Mouse (Mus musculus): Measurements from ENCODE around the gene Vps72. TPM values are rescaled to one million over a fixed set of nuclear protein-coding genes. Genes with fewer than 3 reads are reported as not detected.
A peak's percentile ranks its signal among the peaks of the same experiment; 100 is the strongest.
"Not testable (repeated sequence)": the region's sequence is repeated elsewhere in the genome, so short reads cannot be mapped to it uniquely, and the experiment has no call there.

Gene Vps72
- polyA plus RNA-seq, 1 experiment from 2014 or later, result 194 TPM

- ATAC-seq (ENCODE audit: low FRiP score, low TSS enrichment) (no peak), DNase-seq (peak; percentile 2)
- Histone ChIP-seq H3K36me3 (ENCODE audit: control insufficient read depth, insufficient read depth, low read length) (peaks cover 10% of the 10 kb centered on the region; the same call in 1 of the 2 replicates), H3K4me3 (replicated peaks; ENCODE audit: low read depth, low read length) (peak overlapping the region; percentile 73), H3K27me3 (ENCODE audit: control insufficient read depth, insufficient read depth, low read length) (no peaks in the 10 kb centered on the region), H3K9me3 (ENCODE audit: control insufficient read depth, low read length) (no peaks in the 10 kb centered on the region), H3K4me1 (ENCODE audit: control insufficient read depth, insufficient read depth, low read length) (peaks cover 11% of the 10 kb centered on the region), H3K4me2 (ENCODE audit: low read length) (peak overlapping the region; percentile 80), H3K27ac (replicated peaks; ENCODE audit: low read depth, low read length) (peak overlapping the region; percentile 78), H3K9ac (replicated peaks; ENCODE audit: low read length) (peak overlapping the region; percentile 92)
- under 1% methylated on average over 16 of the region's 16 CpGs for WGBS
These were observed 5.1 kb upstream of the Vps72 start for GRCm38 (mm10) chr3:95105586-95106337.

DNA sequence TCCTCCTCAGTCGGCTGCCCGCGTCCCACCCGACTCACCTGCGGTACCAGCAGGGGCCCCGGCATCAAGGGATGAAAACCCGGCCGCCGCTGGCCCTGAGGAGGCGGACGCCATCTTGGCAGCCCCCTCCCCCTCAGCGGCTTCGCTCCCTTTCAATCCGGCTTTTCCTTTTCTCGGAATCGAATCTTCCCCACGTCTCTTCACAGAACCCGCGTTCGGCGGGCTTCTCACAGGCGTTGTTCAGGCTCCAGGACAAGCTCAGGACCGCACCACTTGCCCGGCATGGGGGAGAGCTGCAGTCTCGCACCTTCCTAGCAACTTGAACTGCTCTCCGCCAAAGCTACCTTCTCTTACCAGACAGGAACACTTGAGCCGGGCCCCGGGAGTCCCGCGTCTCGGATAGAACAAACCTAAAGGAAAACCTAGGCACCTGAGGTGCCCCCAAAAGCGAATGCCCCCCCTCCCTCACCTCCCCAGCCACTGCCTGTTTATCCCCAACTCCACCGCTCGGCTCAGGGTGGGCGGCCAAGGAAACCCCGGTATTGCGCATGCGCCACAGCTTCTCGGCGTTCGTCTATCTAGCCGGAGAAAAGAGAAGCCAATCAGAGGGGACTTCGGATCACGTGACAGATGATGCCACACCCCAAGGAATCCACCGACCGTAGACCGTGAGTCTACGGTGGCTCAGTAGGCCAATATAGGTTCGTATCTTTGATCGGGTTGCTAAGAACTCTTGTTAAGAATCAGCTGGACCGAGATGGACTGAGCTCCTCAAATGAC, 4.3 kb upstream of the Vps72 start, which contains the start of gene Pip5k1a:
TSS of gene Pip5k1a (minus strand) at position 593 of the 780 bp plus-strand sequence.
- Histone ChIP-seq H3K27ac (replicated peaks; ENCODE audit: low read depth, low read length) (peak within 1 kb of the TSS; percentile 78), H3K4me2 (ENCODE audit: low read length) (peak within 1 kb of the TSS; percentile 80), H3K9ac (replicated peaks; ENCODE audit: low read length) (peak within 1 kb of the TSS; percentile 92), H3K36me3 (ENCODE audit: control insufficient read depth, insufficient read depth, low read length) (peaks cover 5% of the 10 kb centered on the region; the same call in 1 of the 2 replicates), H3K9me3 (ENCODE audit: control insufficient read depth, low read length) (no peaks in the 10 kb centered on the region), H3K4me1 (ENCODE audit: control insufficient read depth, insufficient read depth, low read length) (peaks cover 11% of the 10 kb centered on the region), H3K27me3 (ENCODE audit: control insufficient read depth, insufficient read depth, low read length) (no peaks in the 10 kb centered on the region), H3K4me3 (replicated peaks; ENCODE audit: low read depth, low read length) (peak within 1 kb of the TSS; percentile 73)
- peak; percentile 99 for DNase-seq
- ATAC-seq (ENCODE audit: low FRiP score, low TSS enrichment), result peak; percentile 92
- WGBS, result under 1% methylated on average over 51 of the region's 51 CpGs

GRCm38 (mm10) chr3:95107308-95107707, 3.5 kb upstream of the Vps72 start:
- peaks cover 17% of the 10 kb centered on the region for H3K4me1 ChIP-seq (ENCODE audit: control insufficient read depth, insufficient read depth, low read length)
- H3K4me2 ChIP-seq (ENCODE audit: low read length), result peak overlapping the region; percentile 67
- H3K9me3 ChIP-seq (ENCODE audit: control insufficient read depth, low read length); H3K27me3 ChIP-seq (ENCODE audit: control insufficient read depth, insufficient read depth, low read length); H3K9ac ChIP-seq (replicated peaks; ENCODE audit: low read length); H3K36me3 ChIP-seq (ENCODE audit: control insufficient read depth, insufficient read depth, low read length); ATAC-seq (ENCODE audit: low FRiP score, low TSS enrichment); DNase-seq: not testable (repeated sequence)
- H3K27ac ChIP-seq (replicated peaks; ENCODE audit: low read depth, low read length), result peak overlapping the region; percentile 78; the same call in 1 of the 2 replicates
- H3K4me3 ChIP-seq (replicated peaks; ENCODE audit: low read depth, low read length), result peak overlapping the region; percentile 73

- no peak overlapping the region for H3K9ac ChIP-seq (replicated peaks; ENCODE audit: low read length)
- no peak overlapping the region for H3K27ac ChIP-seq (replicated peaks; ENCODE audit: low read depth, low read length)
- no peak overlapping the region for H3K4me3 ChIP-seq (replicated peaks; ENCODE audit: low read depth, low read length)
- H3K4me2 ChIP-seq (ENCODE audit: low read length), result no peak overlapping the region
- 0 out of 2 replicates have a peak, but pooled peaks cover 3% of the 10 kb centered on the region for H3K36me3 ChIP-seq (ENCODE audit: control insufficient read depth, insufficient read depth, low read length)
- H3K9me3 ChIP-seq (ENCODE audit: control insufficient read depth, low read length), result no peaks in the 10 kb centered on the region
- H3K4me1 ChIP-seq (ENCODE audit: control insufficient read depth, insufficient read depth, low read length), result peaks cover 22% of the 10 kb centered on the region
- ATAC-seq (ENCODE audit: low FRiP score, low TSS enrichment) (no peak), DNase-seq (peak; percentile 31)
- 78% methylated on average over 2 of the region's 2 CpGs for WGBS
- H3K27me3 ChIP-seq (ENCODE audit: control insufficient read depth, insufficient read depth, low read length), result no peaks in the 10 kb centered on the region
These were observed 2.9 kb upstream of the Vps72 start for GRCm38 (mm10) chr3:95107898-95108297.

GRCm38 (mm10) chr3:95112760-95113159, 1.9 kb downstream of the Vps72 start:
- Histone ChIP-seq H3K36me3 (ENCODE audit: control insufficient read depth, insufficient read depth, low read length) (peaks cover 34% of the 10 kb centered on the region), H3K4me1 (ENCODE audit: control insufficient read depth, insufficient read depth, low read length) (peaks cover 11% of the 10 kb centered on the region), H3K27me3 (ENCODE audit: control insufficient read depth, insufficient read depth, low read length) (no peaks in the 10 kb centered on the region), H3K4me2 (ENCODE audit: low read length) (peak overlapping the region; percentile 49; the same call in 1 of the 2 replicates), H3K27ac (replicated peaks; ENCODE audit: low read depth, low read length) (no peak overlapping the region), H3K9me3 (ENCODE audit: control insufficient read depth, low read length) (no peaks in the 10 kb centered on the region), H3K4me3 (replicated peaks; ENCODE audit: low read depth, low read length) (no peak overlapping the region), H3K9ac (replicated peaks; ENCODE audit: low read length) (no peak overlapping the region)
- no peak for ATAC-seq (ENCODE audit: low FRiP score, low TSS enrichment)
- DNase-seq, result no peak
- WGBS, result 95% methylated on average over 1 of the region's 1 CpGs

- Histone ChIP-seq H3K27ac (replicated peaks; ENCODE audit: low read depth, low read length) (no peak overlapping the region), H3K4me1 (ENCODE audit: control insufficient read depth, insufficient read depth, low read length) (0 out of 2 replicates have a peak, but pooled peaks cover 1% of the 10 kb centered on the region), H3K4me2 (ENCODE audit: low read length) (no peak overlapping the region), H3K4me3 (replicated peaks; ENCODE audit: low read depth, low read length) (no peak overlapping the region), H3K9me3 (ENCODE audit: control insufficient read depth, low read length) (no peaks in the 10 kb centered on the region), H3K9ac (replicated peaks; ENCODE audit: low read length) (no peak overlapping the region), H3K36me3 (ENCODE audit: control insufficient read depth, insufficient read depth, low read length) (peaks cover 83% of the 10 kb centered on the region), H3K27me3 (ENCODE audit: control insufficient read depth, insufficient read depth, low read length) (no peaks in the 10 kb centered on the region)
- DNase-seq (no peak), ATAC-seq (ENCODE audit: low FRiP score, low TSS enrichment) (no peak)
- 100% methylated on average over 2 of the region's 2 CpGs for WGBS
These were observed 6.9 kb downstream of the Vps72 start for GRCm38 (mm10) chr3:95117751-95118150.

- no peaks in the 10 kb centered on the region for H3K4me1 ChIP-seq (ENCODE audit: control insufficient read depth, insufficient read depth, low read length)
- 0 out of 2 replicates have a peak overlapping the region, but pooled peaks have one; percentile 37 for H3K27ac ChIP-seq (replicated peaks; ENCODE audit: low read depth, low read length)
- no peaks in the 10 kb centered on the region for H3K27me3 ChIP-seq (ENCODE audit: control insufficient read depth, insufficient read depth, low read length)
- peaks cover 65% of the 10 kb centered on the region for H3K36me3 ChIP-seq (ENCODE audit: control insufficient read depth, insufficient read depth, low read length)
- ATAC-seq (ENCODE audit: low FRiP score, low TSS enrichment), result no peak
- WGBS, result 89% methylated on average over 6 of the region's 6 CpGs
- DNase-seq, result no peak
- H3K9me3 ChIP-seq (ENCODE audit: control insufficient read depth, low read length), result no peaks in the 10 kb centered on the region
- no peak overlapping the region for H3K4me3 ChIP-seq (replicated peaks; ENCODE audit: low read depth, low read length)
- H3K9ac ChIP-seq (replicated peaks; ENCODE audit: low read length), result no peak overlapping the region
- H3K4me2 ChIP-seq (ENCODE audit: low read length), result no peak overlapping the region
These were observed 10.8 kb downstream of the Vps72 start for GRCm38 (mm10) chr3:95121580-95121979.

DNA sequence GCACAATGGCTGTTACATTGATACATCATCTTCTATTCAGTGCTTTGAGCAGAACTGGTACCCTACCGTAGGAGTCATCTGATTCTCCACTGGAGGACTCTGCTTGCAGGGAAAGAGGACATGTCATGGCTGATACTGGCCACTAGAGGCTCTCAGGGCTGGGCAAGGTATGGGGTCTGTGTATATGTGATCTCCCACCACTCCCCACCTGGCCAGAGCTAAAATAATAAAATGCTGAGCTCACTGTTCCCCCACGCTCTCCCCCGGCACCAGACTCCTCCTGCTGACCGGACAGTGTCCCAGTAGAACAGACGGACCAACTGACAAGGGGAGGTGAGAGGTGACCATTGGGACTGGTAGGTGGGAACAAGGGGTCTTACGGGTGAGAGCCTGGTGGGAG, 13.4 kb downstream of the Vps72 start, which contains the start of gene Tmod4:
TSS of gene Tmod4 (plus strand) at position 231 of the 400 bp plus-strand sequence.
- Histone ChIP-seq H3K27me3 (ENCODE audit: control insufficient read depth, insufficient read depth, low read length) (no peaks in the 10 kb centered on the region), H3K4me1 (ENCODE audit: control insufficient read depth, insufficient read depth, low read length) (no peaks in the 10 kb centered on the region), H3K9ac (replicated peaks; ENCODE audit: low read length) (no peak within 1 kb of the TSS), H3K27ac (replicated peaks; ENCODE audit: low read depth, low read length) (no peak within 1 kb of the TSS), H3K4me3 (replicated peaks; ENCODE audit: low read depth, low read length) (no peak within 1 kb of the TSS), H3K36me3 (ENCODE audit: control insufficient read depth, insufficient read depth, low read length) (peaks cover 42% of the 10 kb centered on the region), H3K4me2 (ENCODE audit: low read length) (no peak within 1 kb of the TSS), H3K9me3 (ENCODE audit: control insufficient read depth, low read length) (no peaks in the 10 kb centered on the region)
- WGBS, result 60% methylated on average over 6 of the region's 6 CpGs
- ATAC-seq (ENCODE audit: low FRiP score, low TSS enrichment) (no peak), DNase-seq (peak; percentile 45)
